Mouse (Mus musculus): ENCODE measurements around the gene Wfdc2. TPM values are rescaled to one million over a fixed set of nuclear protein-coding genes. Genes with fewer than 3 reads are reported as not detected.

Wfdc2 gene
- polyA plus RNA-seq, 1 experiment from 2014 or later = 716 TPM

DNA sequence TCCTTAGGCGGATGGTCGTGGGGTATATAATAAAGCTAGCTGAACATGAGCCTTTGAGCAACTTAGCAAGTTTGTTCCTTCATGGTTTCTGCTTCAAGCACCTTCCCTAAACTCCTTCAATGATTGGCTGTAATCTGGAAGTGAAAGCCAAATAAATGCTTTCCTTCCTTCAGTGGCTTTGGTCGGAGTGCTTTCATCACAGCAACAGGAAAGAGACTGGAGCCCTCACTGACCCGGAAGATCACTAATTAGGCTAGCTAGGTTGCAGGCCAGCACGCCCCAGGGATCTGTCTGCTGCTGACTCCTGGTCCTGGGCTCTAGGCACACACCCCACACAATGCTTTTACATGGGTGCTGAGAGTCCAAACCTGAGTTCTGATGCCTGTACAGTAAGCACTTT lies 33.7 kb upstream of the Wfdc2 start:
- no peak overlapping the region for H3K27ac ChIP-seq
- no peak for ATAC-seq (replicated peaks; ENCODE audit: low FRiP score, low read depth)
- TF ChIP-seq CTCF (IDR thresholded peaks at IDR 0.05; ENCODE audit: low read depth) = no peak

DNA sequence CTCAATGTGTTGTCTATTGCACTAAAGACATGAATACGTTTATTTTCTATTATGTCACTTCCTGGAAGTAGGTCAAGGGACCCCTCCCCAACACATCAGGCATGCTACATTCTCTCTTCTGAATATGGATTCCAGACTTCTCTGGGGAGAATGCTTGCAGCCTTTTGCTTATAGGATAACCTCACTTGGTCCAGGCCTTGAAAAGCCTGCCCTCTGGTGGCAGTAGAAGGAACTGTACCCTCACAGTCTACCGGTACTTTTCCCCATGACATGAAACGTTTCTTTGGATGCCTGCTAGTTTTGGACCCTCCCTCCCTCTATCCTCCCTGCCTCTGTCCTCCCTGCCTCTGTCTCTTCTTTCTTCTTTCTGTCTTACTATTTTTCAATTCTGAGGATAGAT lies 31.0 kb upstream of the Wfdc2 start:
- Histone ChIP-seq H3K27me3 (ENCODE audit: insufficient read depth, low read length) (no peaks in the 10 kb centered on the region), H3K4me1 (replicated peaks; ENCODE audit: insufficient read depth, low read length) (no peaks in the 10 kb centered on the region), H3K36me3 (ENCODE audit: insufficient read depth, low read length) (no peaks in the 10 kb centered on the region), H3K4me2 (ENCODE audit: low read length) (no peak overlapping the region), H3K9ac (ENCODE audit: low read depth, low read length) (no peak overlapping the region), H3K27ac (no peak overlapping the region), H3K4me3 (replicated peaks; ENCODE audit: low read depth, low read length) (no peak overlapping the region), H3K9me3 (replicated peaks; ENCODE audit: low read length) (no peaks in the 10 kb centered on the region)
- no peak for ATAC-seq (replicated peaks; ENCODE audit: low FRiP score, low read depth)
- peak; percentile 95 for TF ChIP-seq CTCF (IDR thresholded peaks at IDR 0.05; ENCODE audit: low read depth)
- WGBS = 1% methylated on average over 3 of the region's 3 CpGs
- DNase-seq (ENCODE audit: low spot score) = peak; percentile 84

More for the DNA sequence above, 33.7 kb upstream of the Wfdc2 start:
- H3K4me2 ChIP-seq (ENCODE audit: low read length) = no peak overlapping the region
- no peak for DNase-seq (ENCODE audit: low spot score)
- H3K4me3 ChIP-seq (replicated peaks; ENCODE audit: low read depth, low read length) = no peak overlapping the region
- 53% methylated on average over 5 of the region's 5 CpGs for WGBS
- H3K9me3 ChIP-seq (replicated peaks; ENCODE audit: low read length) = no peaks in the 10 kb centered on the region
- no peak overlapping the region for H3K9ac ChIP-seq (ENCODE audit: low read depth, low read length)
- no peaks in the 10 kb centered on the region for H3K4me1 ChIP-seq (replicated peaks; ENCODE audit: insufficient read depth, low read length)
- no peaks in the 10 kb centered on the region for H3K27me3 ChIP-seq (ENCODE audit: insufficient read depth, low read length)
- no peaks in the 10 kb centered on the region for H3K36me3 ChIP-seq (ENCODE audit: insufficient read depth, low read length)

DNA sequence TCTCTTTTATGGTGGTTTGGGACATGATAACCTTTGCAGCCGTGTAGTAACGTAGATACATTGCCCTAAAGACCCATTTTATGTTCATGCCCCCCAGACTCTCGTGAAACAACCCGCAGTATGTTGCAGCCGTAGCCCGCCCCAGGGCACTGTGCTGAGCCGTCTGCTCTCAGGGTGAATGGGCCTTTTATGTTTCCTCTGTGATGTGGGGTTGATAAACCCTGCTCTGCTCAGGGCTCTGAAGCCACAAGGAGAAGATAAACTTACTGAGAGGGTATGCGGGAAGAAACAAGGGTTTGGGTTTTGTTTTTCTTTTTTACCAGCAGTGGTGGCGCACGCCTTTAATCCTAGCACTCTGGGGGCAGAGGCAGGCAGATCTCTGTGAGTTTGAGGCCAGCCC lies 27.9 kb upstream of the Wfdc2 start:
- no peak for TF ChIP-seq CTCF (IDR thresholded peaks at IDR 0.05; ENCODE audit: low read depth)
- WGBS = 71% methylated on average over 10 of the region's 10 CpGs
- no peaks in the 10 kb centered on the region for H3K4me1 ChIP-seq (replicated peaks; ENCODE audit: insufficient read depth, low read length)
- H3K27me3 ChIP-seq (ENCODE audit: insufficient read depth, low read length) = no peaks in the 10 kb centered on the region
- no peaks in the 10 kb centered on the region for H3K9me3 ChIP-seq (replicated peaks; ENCODE audit: low read length)
- no peak overlapping the region for H3K4me3 ChIP-seq (replicated peaks; ENCODE audit: low read depth, low read length)
- H3K4me2 ChIP-seq (ENCODE audit: low read length) = no peak overlapping the region
- no peaks in the 10 kb centered on the region for H3K36me3 ChIP-seq (ENCODE audit: insufficient read depth, low read length)
- ATAC-seq (replicated peaks; ENCODE audit: low FRiP score, low read depth) = no peak
- no peak for DNase-seq (ENCODE audit: low spot score)
- no peak overlapping the region for H3K27ac ChIP-seq
- no peak overlapping the region for H3K9ac ChIP-seq (ENCODE audit: low read depth, low read length)

DNA sequence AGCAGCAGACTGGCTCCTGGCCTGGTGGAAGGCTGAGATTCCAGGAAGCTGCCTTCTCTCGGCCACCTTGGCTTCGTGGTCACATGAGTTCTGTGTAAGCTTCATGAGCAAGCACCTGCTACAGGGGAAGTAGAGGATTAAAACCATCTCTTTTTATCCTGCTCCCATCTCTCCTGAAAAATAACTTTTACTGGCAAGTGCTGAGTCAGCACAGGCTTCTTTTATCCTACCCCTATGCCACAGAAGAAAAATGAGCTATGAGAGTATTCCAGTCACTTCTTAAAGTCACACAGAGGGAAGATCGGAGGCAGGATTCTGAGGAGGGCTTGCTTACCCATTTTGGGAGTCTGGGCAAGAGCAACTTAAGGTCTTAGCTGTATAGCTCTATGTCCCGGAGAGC lies 25.2 kb upstream of the Wfdc2 start:
- H3K9me3 ChIP-seq (replicated peaks; ENCODE audit: low read length) = no peaks in the 10 kb centered on the region
- 69% methylated on average over 4 of the region's 4 CpGs for WGBS

DNA sequence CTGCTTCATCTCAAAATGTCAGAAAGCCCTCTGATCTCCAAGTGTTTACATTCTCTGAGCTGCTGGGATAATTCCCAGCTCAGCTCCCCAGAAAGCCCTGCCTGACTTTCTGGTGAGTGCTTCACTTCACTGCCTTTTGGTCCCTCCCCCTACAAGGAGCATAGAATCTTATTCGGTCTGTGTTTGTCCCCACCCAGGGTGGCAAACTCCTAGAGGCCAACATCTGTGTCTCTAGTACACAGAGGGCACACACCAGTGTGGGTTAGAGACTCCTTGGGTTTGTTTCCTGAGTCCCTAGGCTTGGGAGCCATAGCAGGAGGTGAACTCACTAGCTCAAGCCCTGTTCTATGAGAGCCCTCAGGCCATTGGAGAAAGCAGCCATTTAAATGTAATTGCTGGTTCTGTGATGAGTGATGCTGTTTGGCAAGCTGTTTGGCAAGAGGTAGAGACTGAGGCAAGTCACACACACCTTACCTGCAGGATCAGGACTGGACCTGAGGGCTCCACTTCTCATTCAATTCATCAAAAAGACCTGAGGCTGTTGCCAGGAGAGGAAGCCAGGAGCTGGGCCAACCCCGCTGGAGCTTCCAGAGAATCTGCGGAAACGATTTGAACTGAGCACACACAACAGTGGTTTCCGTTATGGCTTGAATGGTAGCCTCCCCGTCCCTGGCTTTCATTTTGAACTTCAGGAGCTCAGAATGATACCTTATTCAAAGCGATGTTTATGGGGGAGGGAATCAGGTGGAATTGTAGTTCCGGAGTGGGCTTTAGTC lies 21.4 kb upstream of the Wfdc2 start:
- Histone ChIP-seq H3K4me2 (ENCODE audit: low read length) (no peak overlapping the region), H3K27ac (peak overlapping the region; percentile 62; the same call in 1 of the 2 replicates), H3K4me1 (replicated peaks; ENCODE audit: insufficient read depth, low read length) (peaks cover 9% of the 10 kb centered on the region; the same call in 1 of the 2 replicates), H3K36me3 (ENCODE audit: insufficient read depth, low read length) (no peaks in the 10 kb centered on the region), H3K4me3 (replicated peaks; ENCODE audit: low read depth, low read length) (no peak overlapping the region), H3K27me3 (ENCODE audit: insufficient read depth, low read length) (no peaks in the 10 kb centered on the region), H3K9ac (ENCODE audit: low read depth, low read length) (no peak overlapping the region), H3K9me3 (replicated peaks; ENCODE audit: low read length) (no peaks in the 10 kb centered on the region)
- WGBS = 40% methylated on average over 8 of the region's 8 CpGs
- ATAC-seq (replicated peaks; ENCODE audit: low FRiP score, low read depth) = no peak
- no peak for TF ChIP-seq CTCF (IDR thresholded peaks at IDR 0.05; ENCODE audit: low read depth)
- DNase-seq (ENCODE audit: low spot score) = no peak

More for the DNA sequence above, 25.2 kb upstream of the Wfdc2 start:
- Histone ChIP-seq H3K4me3 (replicated peaks; ENCODE audit: low read depth, low read length) (no peak overlapping the region), H3K4me1 (replicated peaks; ENCODE audit: insufficient read depth, low read length) (peaks cover 5% of the 10 kb centered on the region; the same call in 1 of the 2 replicates), H3K4me2 (ENCODE audit: low read length) (no peak overlapping the region), H3K36me3 (ENCODE audit: insufficient read depth, low read length) (no peaks in the 10 kb centered on the region), H3K9ac (ENCODE audit: low read depth, low read length) (no peak overlapping the region), H3K27me3 (ENCODE audit: insufficient read depth, low read length) (no peaks in the 10 kb centered on the region), H3K27ac (no peak overlapping the region)
- no peak for ATAC-seq (replicated peaks; ENCODE audit: low FRiP score, low read depth)
- TF ChIP-seq CTCF (IDR thresholded peaks at IDR 0.05; ENCODE audit: low read depth) = no peak
- no peak for DNase-seq (ENCODE audit: low spot score)

DNA sequence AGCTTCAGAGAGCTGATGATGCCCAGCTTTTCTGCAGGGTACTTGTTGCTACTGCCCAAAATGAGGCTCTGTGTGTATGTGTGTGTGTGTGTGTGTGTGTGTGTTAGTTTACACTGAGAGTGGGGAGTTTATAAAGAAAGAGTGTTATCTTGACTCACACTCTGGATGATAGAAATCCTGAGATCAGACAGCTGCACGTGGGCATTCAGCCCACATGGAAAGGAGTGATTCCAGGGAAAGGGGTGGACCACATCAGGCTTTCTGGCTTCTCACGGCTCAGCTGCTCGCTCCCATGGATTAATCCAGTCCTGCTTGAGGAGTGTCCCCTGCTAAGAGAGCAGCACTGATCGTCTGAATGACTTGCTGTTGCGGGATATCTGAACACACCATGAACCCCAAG lies 20.1 kb upstream of the Wfdc2 start:
- H3K9me3 ChIP-seq (replicated peaks; ENCODE audit: low read length) = no peaks in the 10 kb centered on the region
- H3K9ac ChIP-seq (ENCODE audit: low read depth, low read length) = no peak overlapping the region
- no peaks in the 10 kb centered on the region for H3K36me3 ChIP-seq (ENCODE audit: insufficient read depth, low read length)
- H3K4me3 ChIP-seq (replicated peaks; ENCODE audit: low read depth, low read length) = no peak overlapping the region
- DNase-seq (ENCODE audit: low spot score) (no peak), ATAC-seq (replicated peaks; ENCODE audit: low FRiP score, low read depth) (no peak)
- H3K4me2 ChIP-seq (ENCODE audit: low read length) = no peak overlapping the region
- H3K27me3 ChIP-seq (ENCODE audit: insufficient read depth, low read length) = no peaks in the 10 kb centered on the region
- H3K4me1 ChIP-seq (replicated peaks; ENCODE audit: insufficient read depth, low read length) = peaks cover 9% of the 10 kb centered on the region; the same call in 1 of the 2 replicates
- no peak for TF ChIP-seq CTCF (IDR thresholded peaks at IDR 0.05; ENCODE audit: low read depth)
- no peak overlapping the region for H3K27ac ChIP-seq
- 80% methylated on average over 5 of the region's 5 CpGs for WGBS
